Mouse (Mus musculus) kidney, postnatal 4 days (tissue): ENCODE measurements around the gene Hunk.
A peak's percentile ranks its signal among the peaks of the same experiment; 100 is the strongest.

Source experiments
- DNase-seq, 2 experiments: peaks; one replicate each; pipeline ENCODE4 v3.0.0; 2021; ENCODE audit warnings: mixed read lengths in 2 of 2

Gene Hunk

DNA sequence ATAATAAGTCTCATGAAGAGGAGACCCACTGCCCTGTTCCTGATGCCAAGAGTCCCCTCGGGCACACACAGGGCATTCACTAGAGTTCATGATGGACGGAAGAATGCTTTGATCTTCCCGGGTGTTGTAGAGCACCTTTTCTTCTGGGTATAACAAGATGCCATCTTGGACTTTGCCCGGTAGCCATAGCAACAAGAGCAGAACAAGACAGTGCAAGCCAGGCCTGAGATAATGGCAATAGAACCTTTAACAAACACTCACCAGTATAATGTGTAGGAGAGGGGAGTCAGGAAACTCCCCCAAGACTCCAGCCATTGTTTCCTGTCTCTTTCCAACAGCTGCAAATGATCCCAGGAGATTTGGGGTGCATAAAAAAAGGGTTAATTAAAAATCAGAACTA lies 8.9 kb downstream of the Hunk start:
- DNase-seq = peak in 1 of 2 experiments; percentile 63

DNA sequence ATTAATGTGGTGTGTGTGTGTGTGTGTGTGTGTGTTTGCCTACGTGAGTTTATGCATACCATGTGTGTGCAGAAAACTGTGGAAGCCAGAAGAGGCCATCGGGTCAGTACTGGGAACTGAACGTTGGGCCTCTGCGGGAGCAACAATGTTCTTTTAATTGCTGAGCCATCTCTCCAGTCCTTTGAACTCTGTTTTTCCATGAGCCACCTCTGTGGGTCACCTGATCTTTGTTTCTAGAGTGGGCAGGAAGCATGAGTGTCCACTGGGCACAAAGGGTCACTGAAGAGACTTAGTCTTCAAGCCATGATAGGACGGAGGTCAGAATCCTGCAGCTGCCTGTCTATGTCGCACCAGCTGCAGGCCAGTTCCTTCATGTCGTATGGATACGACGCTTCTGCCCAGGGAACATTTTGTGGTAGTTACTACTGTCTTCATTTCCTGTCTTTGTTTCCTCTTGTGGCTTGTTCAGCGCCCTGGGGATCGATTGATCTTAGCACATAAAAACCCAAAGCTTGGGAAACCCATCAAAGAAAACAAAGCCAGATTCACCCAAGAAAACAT lies 10.3 kb downstream of the Hunk start:
- DNase-seq = no peak

- DNase-seq = no peak
Measured at GRCm38 (mm10) chr16:90396882-90397281, 11.1 kb downstream of the Hunk start.

- peak; percentile 67 to 78 for DNase-seq
Measured at GRCm38 (mm10) chr16:90400314-90400713, 14.5 kb downstream of the Hunk start.

DNA sequence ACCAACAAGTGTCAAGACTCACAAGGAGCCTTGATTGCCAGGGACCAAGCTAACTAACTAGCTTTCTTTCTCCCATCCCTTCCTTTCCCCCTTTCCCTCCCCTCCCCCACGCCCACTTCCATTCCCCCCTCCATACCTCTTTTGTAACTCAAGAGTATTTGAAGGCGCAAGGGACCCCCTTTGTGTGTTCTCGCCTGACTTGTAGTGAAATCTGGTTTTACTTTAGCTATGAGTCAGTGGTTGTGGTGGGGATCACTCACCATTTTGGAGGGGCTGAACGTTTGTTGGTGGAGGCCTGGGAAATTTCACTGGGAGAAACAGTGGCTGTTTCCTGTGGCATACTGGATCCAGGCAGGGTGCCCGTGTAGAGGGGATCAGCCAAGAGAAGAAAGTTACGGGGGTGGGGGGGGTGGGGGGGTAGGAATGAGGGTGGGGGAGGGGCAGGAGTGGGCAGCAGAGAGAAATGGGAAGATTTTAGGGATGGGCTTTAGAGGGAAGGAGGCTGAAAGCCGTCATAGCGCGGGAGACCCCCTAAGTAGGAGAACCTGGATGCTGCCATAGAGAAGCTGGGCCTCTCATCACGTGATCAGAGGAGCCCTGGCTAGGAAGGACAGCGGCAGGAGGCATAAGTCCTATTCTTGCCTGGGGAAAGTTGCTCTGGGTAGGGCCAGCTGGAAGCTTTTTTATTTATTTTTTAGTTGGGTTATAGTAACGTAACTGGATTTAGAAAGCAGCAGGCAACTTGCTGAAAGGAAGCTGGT lies 15.3 kb downstream of the Hunk start:
- DNase-seq = no peak

DNA sequence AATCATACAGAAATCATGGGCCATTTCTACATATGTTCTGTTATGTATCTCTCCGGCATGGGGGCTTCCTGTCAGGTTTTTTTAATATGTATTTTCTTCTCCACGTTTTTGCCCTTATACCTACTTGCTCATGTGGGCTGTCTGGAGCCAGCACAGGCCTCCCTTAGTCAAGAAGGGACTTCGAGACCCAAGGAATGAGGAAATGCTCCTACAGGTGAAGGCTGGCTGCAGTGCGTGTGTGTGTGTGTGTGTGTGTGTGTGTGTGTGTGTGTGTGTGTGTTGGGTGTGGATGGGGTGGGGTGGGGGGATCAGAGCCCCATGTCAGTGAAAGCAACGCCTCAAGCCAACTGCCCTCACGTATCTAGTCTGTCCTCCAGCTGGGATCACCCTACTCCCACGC lies 16.5 kb downstream of the Hunk start:
- no peak for DNase-seq

DNA sequence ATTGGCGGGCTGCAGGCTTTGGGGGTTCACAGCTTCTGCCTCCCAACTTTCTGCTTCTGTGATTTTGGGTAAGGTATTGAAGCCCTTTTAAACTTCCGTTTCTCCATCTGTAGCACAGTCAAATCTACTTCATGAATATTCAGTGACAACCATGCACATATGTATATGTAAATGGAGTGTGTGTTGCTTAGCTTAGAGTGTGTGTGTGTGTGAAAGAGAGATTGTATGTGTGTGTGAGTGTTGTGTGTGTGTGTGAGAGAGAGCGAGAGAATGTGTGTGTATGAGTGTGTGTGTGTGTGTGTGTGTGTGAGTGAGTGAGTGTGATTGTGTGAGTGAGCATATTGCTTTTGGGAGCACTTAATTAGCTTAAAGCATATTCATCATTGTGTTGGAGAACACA lies 19.4 kb downstream of the Hunk start:
- no peak for DNase-seq

DNA sequence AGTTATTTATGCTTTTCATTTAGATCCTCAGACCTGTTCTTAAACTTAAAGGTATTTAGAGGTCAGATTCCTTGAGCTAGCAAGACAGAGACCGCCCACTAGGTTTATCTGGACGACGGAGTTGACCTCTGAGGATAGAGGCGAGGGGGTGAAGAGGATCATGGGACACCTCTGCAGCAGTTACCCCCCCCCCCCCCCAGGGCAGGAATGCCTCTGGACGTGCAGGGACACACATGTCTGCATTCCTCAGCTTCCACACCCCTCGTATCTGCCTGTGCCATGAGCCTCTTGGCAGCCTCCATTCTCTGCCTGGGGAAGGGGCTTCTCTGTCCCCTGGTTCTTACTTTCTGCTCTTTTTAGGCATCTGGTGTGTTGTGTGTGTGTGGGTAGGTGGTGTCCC lies 19.8 kb downstream of the Hunk start:
- DNase-seq = no peak

GRCm38 (mm10) chr16:90407541-90408289 lies 21.9 kb downstream of the Hunk start:
- DNase-seq = peak; percentile 52 to 69

GRCm38 (mm10) chr16:90412096-90413082 lies 26.6 kb downstream of the Hunk start:
- DNase-seq = peak; percentile 48 to 66

DNA sequence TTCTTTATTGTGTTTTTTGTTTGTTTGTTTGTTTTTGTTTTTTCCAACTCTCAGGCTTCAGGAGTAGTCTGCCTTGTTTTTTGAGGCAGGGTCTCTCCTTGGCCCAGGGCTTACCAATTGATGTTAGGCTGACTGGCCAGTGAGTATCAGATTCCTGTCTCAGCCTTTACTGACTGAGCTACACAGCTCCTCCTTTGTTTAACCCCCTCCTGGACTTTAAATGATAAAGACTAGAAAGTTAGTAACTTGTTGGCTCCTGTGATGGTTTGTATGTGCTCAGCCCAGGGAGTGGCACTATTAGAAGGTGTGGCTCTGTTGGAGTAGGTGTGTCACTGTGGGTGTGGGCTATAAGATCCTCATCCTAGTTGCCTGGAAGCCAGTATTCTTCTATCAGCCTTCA lies 30.8 kb downstream of the Hunk start:
- DNase-seq = no peak

GRCm38 (mm10) chr16:90418661-90419060 lies 32.8 kb downstream of the Hunk start:
- peak; percentile 70 to 80 for DNase-seq

- peak; percentile 47 to 65 for DNase-seq
Measured at GRCm38 (mm10) chr16:90421145-90421544, 35.3 kb downstream of the Hunk start.

DNA sequence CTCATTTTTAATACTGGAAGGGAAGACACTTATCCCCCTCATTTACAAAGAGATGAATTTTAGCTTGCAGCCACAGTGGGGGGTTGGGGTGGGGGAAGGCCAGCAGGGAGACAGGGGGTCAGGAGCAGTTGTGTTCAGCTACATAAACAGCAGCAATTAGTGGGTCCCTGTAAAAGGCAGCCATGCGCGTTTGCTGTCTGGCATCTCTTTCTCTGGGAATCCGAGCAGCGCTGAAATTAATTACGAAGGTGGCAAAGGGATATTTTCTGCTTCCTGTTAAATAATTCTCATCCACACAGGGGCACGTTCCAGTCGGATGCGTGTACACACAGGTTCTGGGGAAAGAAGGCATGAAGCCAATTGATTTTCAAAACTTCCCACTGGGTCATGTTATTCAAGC lies 35.7 kb downstream of the Hunk start:
- DNase-seq = peak; percentile 39 to 57

GRCm38 (mm10) chr16:90422108-90422529 lies 36.3 kb downstream of the Hunk start:
- peak; percentile 58 to 60 for DNase-seq

DNA sequence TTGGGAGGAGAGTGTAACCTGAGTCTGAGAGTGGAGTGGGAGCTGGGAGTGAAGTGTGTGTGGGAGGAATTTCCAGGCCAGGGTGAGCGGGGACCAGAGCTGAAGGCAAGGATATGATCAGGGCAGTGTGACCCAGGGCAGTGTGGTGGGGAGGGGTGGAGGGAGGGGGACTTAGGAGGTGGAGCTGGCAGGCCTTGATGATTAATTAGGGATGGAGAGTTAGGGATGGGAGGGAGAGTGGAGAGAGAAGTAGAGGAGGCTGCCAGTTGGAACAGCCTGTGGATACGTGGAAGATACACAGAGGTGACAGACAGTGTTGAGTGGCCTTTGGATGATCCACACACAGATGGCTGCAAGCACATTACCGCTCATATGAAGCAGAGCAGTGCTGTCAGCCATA lies 38.1 kb downstream of the Hunk start:
- DNase-seq = peak; percentile 51 to 66

DNA sequence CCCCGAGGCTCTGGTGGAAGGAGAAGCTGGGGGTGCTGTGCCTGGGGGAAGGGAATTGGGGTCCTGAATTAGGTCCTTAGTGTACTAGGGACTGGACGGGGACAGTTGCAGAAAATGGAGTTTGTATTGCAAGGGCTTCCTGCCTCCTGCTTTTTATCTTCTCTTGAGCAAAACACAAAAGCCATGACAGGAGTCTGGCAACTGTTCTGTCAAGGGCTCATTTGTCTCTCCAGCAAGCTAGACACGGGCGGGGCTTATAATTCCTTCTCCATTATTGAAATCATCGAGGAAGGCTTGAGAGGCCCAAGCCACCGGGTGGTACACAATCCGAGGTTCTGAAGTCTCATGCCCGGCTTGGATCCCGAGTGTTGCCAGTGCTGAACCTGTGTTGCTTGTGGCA lies 38.6 kb downstream of the Hunk start:
- DNase-seq = peak; percentile 32 to 49

GRCm38 (mm10) chr16:90426234-90426633 lies 40.4 kb downstream of the Hunk start:
- DNase-seq = no peak

DNA sequence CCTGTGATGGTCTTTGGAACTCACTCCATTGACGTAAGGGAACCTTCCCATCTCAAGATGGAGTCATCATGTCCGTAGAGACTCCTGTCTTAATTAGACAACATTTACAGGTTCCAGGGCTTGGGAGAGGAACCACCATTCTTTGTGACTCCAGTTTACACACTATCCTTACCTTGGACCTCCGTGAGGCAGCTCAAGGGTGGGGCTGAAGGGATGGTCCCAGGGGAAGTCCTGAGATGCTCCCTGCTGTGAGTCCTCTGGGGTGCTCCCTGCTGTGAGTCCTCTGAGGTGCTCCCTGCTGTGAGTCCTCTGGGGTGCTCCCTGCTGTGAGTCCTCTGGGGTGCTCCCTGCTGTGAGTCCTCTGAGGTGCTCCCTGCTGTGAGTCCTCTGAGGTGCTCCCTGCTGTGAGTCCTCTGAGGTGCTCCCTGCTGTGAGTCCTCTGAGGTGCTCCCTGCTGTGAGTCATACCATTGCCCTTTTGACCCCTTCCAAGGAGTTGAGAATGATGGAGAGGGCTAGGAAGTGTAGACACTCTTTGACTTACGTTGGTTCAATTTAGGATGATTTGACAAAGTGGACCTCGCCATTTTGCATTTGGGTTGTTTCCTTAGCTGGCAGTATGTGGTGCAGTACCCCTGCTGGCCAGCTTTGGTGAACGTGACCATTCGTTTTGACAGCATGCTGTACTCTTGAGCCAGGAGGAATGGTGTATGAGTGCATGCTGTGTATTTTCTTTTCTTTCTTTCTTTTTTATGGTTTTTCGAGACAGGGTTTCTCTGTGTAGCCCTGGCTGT lies 42.2 kb downstream of the Hunk start:
- no peak for DNase-seq

DNA sequence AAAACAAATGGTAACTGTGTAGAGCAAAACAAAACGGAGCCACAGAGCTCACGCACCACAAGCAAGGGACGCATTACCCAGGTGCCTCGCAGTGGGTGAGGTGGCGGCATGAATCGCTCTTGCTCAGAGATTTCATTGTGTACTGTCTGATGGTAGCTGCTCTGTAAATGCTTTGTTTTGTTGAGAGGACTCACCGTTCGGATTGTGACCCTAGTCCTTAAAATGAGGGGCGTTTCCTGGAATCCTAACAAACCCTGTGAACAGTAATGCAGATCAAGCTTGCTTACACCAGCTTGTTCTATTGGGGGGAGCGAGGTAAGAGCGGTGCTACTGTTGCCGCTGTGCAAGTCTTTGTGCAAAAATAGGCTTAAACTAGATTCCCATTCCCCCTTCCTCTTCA lies 47.7 kb downstream of the Hunk start:
- DNase-seq = no peak

DNA sequence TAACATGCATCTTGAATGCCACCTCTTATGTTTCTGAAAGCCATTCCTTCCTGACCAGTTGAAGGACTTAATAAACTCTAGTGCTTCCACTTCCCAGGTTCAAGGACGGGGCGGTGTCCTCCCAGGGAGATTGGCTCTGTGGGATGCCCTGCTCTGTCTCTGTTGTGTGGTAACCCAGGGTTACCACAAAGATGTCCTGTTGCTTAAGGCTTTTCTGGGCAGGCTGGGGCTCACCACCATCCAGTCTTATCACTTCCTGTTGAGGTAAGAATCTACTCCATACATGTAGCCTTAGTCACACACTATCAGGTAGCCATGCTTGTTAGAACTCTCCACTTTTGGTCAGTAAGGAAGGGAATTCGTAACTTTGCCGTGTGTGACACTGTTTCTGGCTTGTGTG lies 49.4 kb downstream of the Hunk start:
- no peak for DNase-seq

- no peak for DNase-seq
Measured at GRCm38 (mm10) chr16:90437276-90437675, 51.5 kb downstream of the Hunk start.
